Mouse (Mus musculus) MEL (cell line): ENCODE measurements at regions not wholly inside any gene's neighbourhood (a gene's known extent, or its start where the extent isn't known, plus 50 kb on each side); places are given as distances from the start of the nearest gene placed in this dataset.

Source experiments
- CTCF ChIP-seq, 3 experiments: IDR thresholded peaks in 2 of 3; conservative IDR thresholded peaks in 1 of 3; 2 replicates each; pipeline ENCODE4 v1.5.1; 2011 to 2012; ENCODE audit warnings: low read length in 3 of 3, low read depth in 2 of 3, mild to moderate bottlenecking in 2 of 3, improper control_type of control experiment in 1 of 3, inconsistent platforms in 1 of 3, mixed read lengths in 1 of 3, moderate library complexity in 1 of 3; ENCODE audit not compliant: control insufficient read depth in 1 of 3, insufficient read depth in 1 of 3, poor library complexity in 1 of 3, severe bottlenecking in 1 of 3
- E2F4 ChIP-seq: IDR thresholded peaks from 2 replicates; pipeline ENCODE4 v1.6.1; 2011; ENCODE audit warnings: low read depth, low read length, improper control_type of control experiment, borderline replicate concordance
- EP300 ChIP-seq, 2 experiments: IDR thresholded peaks; 2 replicates each; pipeline ENCODE4 v1.6.1; 2011; ENCODE audit warnings: improper control_type of control experiment in 2 of 2, low read length in 2 of 2, low read depth in 1 of 2, mild to moderate bottlenecking in 1 of 2
- GATA1 ChIP-seq: IDR thresholded peaks from 2 replicates; pipeline ENCODE4 v1.6.1; 2011; ENCODE audit warnings: low read depth, low read length, improper control_type of control experiment
- MAZ ChIP-seq: IDR thresholded peaks from 2 replicates; pipeline ENCODE4 v1.6.1; 2012; ENCODE audit warnings: low read depth, mild to moderate bottlenecking, inconsistent platforms, low read length, improper control_type of control experiment
- NELFE ChIP-seq: IDR thresholded peaks from 2 replicates; pipeline ENCODE4 v1.6.1; 2011; ENCODE audit warnings: low read depth, low read length, improper control_type of control experiment
- NRF1 ChIP-seq: IDR thresholded peaks from 2 replicates; pipeline ENCODE4 v1.6.1; 2014; ENCODE audit warnings: low read depth, mild to moderate bottlenecking, inconsistent platforms, low read length, improper control_type of control experiment, moderate library complexity; ENCODE audit not compliant: poor library complexity, insufficient read depth, severe bottlenecking
- POLR2A ChIP-seq, 2 experiments: IDR thresholded peaks; 2 replicates each; pipeline ENCODE4 v1.6.1; 2011 to 2012; ENCODE audit warnings: low read length in 2 of 2, mild to moderate bottlenecking in 2 of 2, control low read depth in 1 of 2, improper control_type of control experiment in 1 of 2, low read depth in 1 of 2, moderate library complexity in 1 of 2; ENCODE audit not compliant: control insufficient read depth in 1 of 2, insufficient read depth in 1 of 2, poor library complexity in 1 of 2
- RAD21 ChIP-seq: IDR thresholded peaks from 2 replicates; pipeline ENCODE4 v1.6.1; 2011; ENCODE audit warnings: mild to moderate bottlenecking, low read depth, low read length, improper control_type of control experiment
- TAL1 ChIP-seq: IDR thresholded peaks from 2 replicates; pipeline ENCODE4 v1.6.1; 2012; ENCODE audit warnings: mild to moderate bottlenecking, inconsistent platforms, low read length, moderate library complexity, mixed read lengths
- TCF12 ChIP-seq: IDR thresholded peaks from 2 replicates; pipeline ENCODE4 v1.6.1; 2014; ENCODE audit warnings: low read depth, mild to moderate bottlenecking, inconsistent platforms, low read length, improper control_type of control experiment, moderate library complexity
- USF1 ChIP-seq: IDR thresholded peaks from 2 replicates; pipeline ENCODE4 v1.6.1; 2014; ENCODE audit warnings: low read depth, mild to moderate bottlenecking, inconsistent platforms, low read length, improper control_type of control experiment, moderate library complexity
- ZC3H11A ChIP-seq: IDR thresholded peaks from 2 replicates; pipeline ENCODE4 v1.6.1; 2012; ENCODE audit warnings: low read depth, mild to moderate bottlenecking, inconsistent platforms, low read length, improper control_type of control experiment
- ZMIZ1 ChIP-seq: IDR thresholded peaks from 2 replicates; pipeline ENCODE4 v1.6.1; 2012; ENCODE audit warnings: low read depth, mild to moderate bottlenecking, inconsistent platforms, low read length, improper control_type of control experiment, moderate library complexity

- TF ChIP-seq MAZ (no peak), POLR2A (IDR thresholded peaks at IDR 0.05; ENCODE audit: control insufficient read depth in 1 of 2, insufficient read depth in 1 of 2, low read depth in 1 of 2, low read length in 2 of 2, poor library complexity in 1 of 2) (no peak), ZMIZ1 (no peak), CTCF (IDR thresholded peaks at IDR 0.05 in 2 of 3, conservative IDR thresholded peaks at IDR 0.05 in 1 of 3; ENCODE audit: control insufficient read depth in 1 of 3, insufficient read depth in 1 of 3, low read depth in 2 of 3, low read length in 3 of 3, poor library complexity in 1 of 3, severe bottlenecking in 1 of 3) (no peak), RAD21 (no peak), NELFE (no peak), NRF1 (no peak), GATA1 (no peak), TAL1 (no peak), EP300 (IDR thresholded peaks at IDR 0.05; ENCODE audit: low read depth in 1 of 2, low read length in 2 of 2) (no peak), USF1 (no peak), ZC3H11A (no peak), TCF12 (no peak), E2F4 (no peak)
Measured at GRCm38 (mm10) chr14:100457870-100458726, 173.6 kb upstream of the Klf12 start.
